Mouse (Mus musculus) limb, embryonic 14.5 days (tissue): Measurements from ENCODE around the gene Zbtb9. TPM values are rescaled to one million over a fixed set of nuclear protein-coding genes. Genes with fewer than 3 reads are reported as not detected.
A peak's percentile ranks its signal among the peaks of the same experiment; 100 is the strongest.

Experiments
- ATAC-seq: fragments of 200-750 bp; cut with Nextera tagmentation; 2 replicates; pipeline ENCODE4 v1.8.0; 2017; ENCODE audit warnings: low read depth, moderate number of reproducible peaks, moderate TSS enrichment; ENCODE audit not compliant: low FRiP score
- DNase-seq: peaks from one replicate; pipeline ENCODE4 v3.0.0-alpha.2; 2015; ENCODE audit warnings: low spot score
- H3K27ac ChIP-seq: fragments of 300-500 bp; sonication (generic); replicated peaks from 2 replicates; pipeline ENCODE4 v1.5.1; 2014; ENCODE audit warnings: low read depth, mild to moderate bottlenecking, low read length, moderate library complexity, mixed read lengths
- H3K27me3 ChIP-seq: fragments of 300-500 bp; sonication (generic); 2 replicates; pipeline ENCODE4 v1.6.1; 2014; ENCODE audit warnings: low read length, mixed read lengths; ENCODE audit not compliant: control insufficient read depth, insufficient read depth
- H3K36me3 ChIP-seq: fragments of 300-500 bp; sonication (generic); 2 replicates; pipeline ENCODE4 v1.6.1; 2014; ENCODE audit warnings: mild to moderate bottlenecking, low read length, moderate library complexity, mixed read lengths; ENCODE audit not compliant: control insufficient read depth, insufficient read depth
- H3K4me1 ChIP-seq: fragments of 300-500 bp; sonication (generic); 2 replicates; pipeline ENCODE4 v1.6.1; 2014; ENCODE audit warnings: antibody characterized with exemption, low read length, mixed read lengths; ENCODE audit not compliant: control insufficient read depth, insufficient read depth
- H3K4me2 ChIP-seq: fragments of 300-500 bp; sonication (generic); replicated peaks from 2 replicates; pipeline ENCODE4 v1.6.1; 2014; ENCODE audit warnings: low read depth, mild to moderate bottlenecking, low read length, moderate library complexity; ENCODE audit not compliant: severe bottlenecking
- H3K4me3 ChIP-seq: fragments of 300-500 bp; sonication (generic); replicated peaks from 2 replicates; pipeline ENCODE4 v1.5.1; 2014; ENCODE audit warnings: low read length
- H3K9ac ChIP-seq: fragments of 300-500 bp; sonication (generic); 2 replicates; pipeline ENCODE4 v1.6.1; 2014; ENCODE audit warnings: mild to moderate bottlenecking, low read depth, low read length, moderate library complexity; ENCODE audit not compliant: severe bottlenecking
- H3K9me3 ChIP-seq: fragments of 300-500 bp; sonication (generic); 2 replicates; pipeline ENCODE4 v1.6.1; 2016; ENCODE audit warnings: low read length; ENCODE audit not compliant: control insufficient read depth
- POLR2A ChIP-seq: fragments of 200-500 bp; IDR thresholded peaks from 2 replicates; pipeline ENCODE4 v1.8.0; 2012; ENCODE audit warnings: inconsistent platforms, mild to moderate bottlenecking, moderate library complexity, borderline replicate concordance; ENCODE audit not compliant: insufficient read depth, insufficient read length; ENCODE audit errors: extremely low read depth
- WGBS: fragments of 180-500 bp; shearing (Covaris S2); extraction: QIAGEN DNeasy Blood & Tissue Kit; methylation state at CpG from one replicate; pipeline ENCODE4 v1.1.7; 2014; 5-methylcytosine and 5-hydroxymethylcytosine counted together
- polyA plus RNA-seq, 2 experiments: library from polyadenylated mRNA; depleted of rRNA in 1 of 2; stranded (reverse) in 1 of 2; unstranded in 1 of 2; fragments of >200 nt; fragmentation: Nextera tagmentation in 1 of 2; extraction: Ambion mirVana in 1 of 2; gene quantifications; 2 replicates each; pipeline versions ENCODE4 v1.2.1 to v1.2.3; 2012 to 2014

Zbtb9 gene
- polyA plus RNA-seq, 2 experiments, result 10.0 to 14.8 TPM

DNA sequence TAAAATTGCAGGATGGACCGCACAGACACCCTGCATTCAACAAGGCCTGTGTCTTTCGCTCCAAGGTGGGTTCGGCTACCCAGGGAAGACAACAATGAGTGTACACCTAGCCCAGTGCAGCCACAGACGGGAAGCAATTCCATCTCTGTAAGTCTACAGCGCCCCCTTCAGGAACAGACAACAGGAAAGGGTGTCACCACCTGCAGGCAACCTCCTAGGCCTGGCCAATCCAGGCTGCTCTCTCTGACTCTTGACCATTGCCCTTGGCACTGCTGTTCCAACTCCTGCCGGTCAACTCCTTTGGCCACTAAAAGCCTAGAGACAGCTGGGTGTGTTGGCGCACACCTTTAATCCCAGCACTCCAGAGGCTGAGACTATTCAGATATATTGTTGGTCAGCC lies 28.2 kb downstream of the Zbtb9 start:
- 0 out of 2 replicates have a peak, but pooled peaks cover 4% of the 10 kb centered on the region for H3K9me3 ChIP-seq
- H3K36me3 ChIP-seq, result no peaks in the 10 kb centered on the region
- no peaks in the 10 kb centered on the region; the same call in 1 of the 2 replicates for H3K27me3 ChIP-seq
- no peak for ATAC-seq
- no peak overlapping the region for H3K4me2 ChIP-seq
- H3K4me3 ChIP-seq, result no peak overlapping the region
- DNase-seq, result no peak
- H3K4me1 ChIP-seq, result no peaks in the 10 kb centered on the region
- H3K27ac ChIP-seq, result no peak overlapping the region
- no peak overlapping the region for H3K9ac ChIP-seq
- TF ChIP-seq POLR2A, result no peak
- WGBS, result 82% methylated on average over 7 of the region's 7 CpGs

DNA sequence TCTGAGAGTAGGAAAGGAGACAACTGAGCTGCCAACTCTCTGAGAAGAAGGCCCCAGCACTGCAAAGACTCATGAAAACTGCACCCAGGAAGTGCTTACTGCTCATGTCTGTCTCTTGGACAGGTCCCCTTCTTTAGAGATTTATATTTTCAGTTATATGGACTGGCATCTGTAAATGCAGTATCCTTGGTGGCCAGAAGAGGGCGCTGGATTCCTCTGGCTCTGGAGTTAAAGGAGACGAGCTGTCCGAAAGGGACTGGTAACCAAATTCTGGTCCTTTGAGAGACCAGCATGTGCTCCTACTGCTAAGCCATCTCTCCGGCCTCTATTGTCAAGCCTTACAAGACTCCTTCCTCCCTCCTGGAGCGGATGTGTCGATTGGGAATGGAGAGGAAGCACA lies 28.9 kb downstream of the Zbtb9 start:
- Histone ChIP-seq H3K4me1 (no peaks in the 10 kb centered on the region), H3K4me2 (no peak overlapping the region), H3K9ac (no peak overlapping the region), H3K27me3 (no peaks in the 10 kb centered on the region; the same call in 1 of the 2 replicates), H3K36me3 (no peaks in the 10 kb centered on the region), H3K9me3 (0 out of 2 replicates have a peak, but pooled peaks cover 4% of the 10 kb centered on the region), H3K27ac (no peak overlapping the region), H3K4me3 (no peak overlapping the region)
- TF ChIP-seq POLR2A, result no peak
- DNase-seq (no peak), ATAC-seq (no peak)
- WGBS, result 45% methylated on average over 6 of the region's 6 CpGs

DNA sequence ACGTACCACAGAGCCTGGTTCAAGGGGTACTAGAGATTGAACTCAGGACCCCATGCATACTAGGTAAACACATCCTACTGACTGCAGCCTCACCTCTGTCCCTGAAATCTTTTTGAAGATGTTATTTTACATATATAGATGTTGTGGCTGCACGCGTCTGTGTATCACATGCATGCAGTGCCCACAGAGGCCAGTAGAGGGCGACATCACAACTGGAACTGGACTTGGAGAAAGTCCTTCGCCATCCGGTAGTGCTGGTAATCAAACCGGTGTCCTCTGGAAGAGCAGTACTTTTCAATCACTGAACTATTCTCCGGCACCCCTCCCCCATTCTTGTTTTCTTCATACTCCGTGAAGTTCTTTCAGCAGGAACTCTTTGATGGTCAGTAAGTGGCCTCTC lies 31.5 kb downstream of the Zbtb9 start:
- no peaks in the 10 kb centered on the region for H3K36me3 ChIP-seq
- ATAC-seq, result no peak
- peak; percentile 32 for DNase-seq
- no peaks in the 10 kb centered on the region; the same call in 1 of the 2 replicates for H3K27me3 ChIP-seq
- no peak for TF ChIP-seq POLR2A
- WGBS, result 39% methylated on average over 9 of the region's 9 CpGs
- H3K9ac ChIP-seq, result no peak overlapping the region
- no peak overlapping the region for H3K4me2 ChIP-seq
- no peaks in the 10 kb centered on the region for H3K4me1 ChIP-seq
- no peak overlapping the region for H3K27ac ChIP-seq
- 0 out of 2 replicates have a peak, but pooled peaks cover 4% of the 10 kb centered on the region for H3K9me3 ChIP-seq
- H3K4me3 ChIP-seq, result no peak overlapping the region

DNA sequence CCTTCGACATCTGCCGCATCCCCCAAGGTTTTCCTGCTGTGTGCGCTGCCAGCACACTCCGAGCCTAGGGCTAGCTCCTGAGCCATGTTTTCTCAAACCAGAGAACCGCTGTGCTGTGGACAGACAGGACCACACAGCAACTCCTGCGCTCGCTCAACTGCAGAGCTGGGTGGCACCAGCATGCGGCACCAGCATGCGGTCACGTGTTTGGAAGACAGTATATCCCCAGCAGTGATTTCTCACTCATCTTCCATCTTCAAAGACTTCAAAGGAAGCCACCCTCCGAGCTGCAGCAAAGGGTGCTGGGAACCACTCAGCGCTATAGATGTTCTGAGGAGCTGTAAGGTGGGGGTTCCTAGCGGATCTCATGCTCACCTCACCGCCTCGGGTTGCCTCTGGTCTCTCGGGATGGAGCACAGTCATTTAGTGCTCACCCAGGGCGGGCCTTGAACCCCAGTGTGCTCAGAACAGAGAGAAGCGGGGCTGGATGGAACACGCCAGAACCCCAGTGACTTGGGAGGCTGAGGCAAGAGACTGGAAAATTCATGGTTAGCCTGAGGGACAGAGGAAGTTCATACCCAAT lies 32.0 kb downstream of the Zbtb9 start:
- WGBS, result 29% methylated on average over 19 of the region's 19 CpGs
- H3K36me3 ChIP-seq, result no peaks in the 10 kb centered on the region
- no peak overlapping the region for H3K27ac ChIP-seq
- no peak overlapping the region for H3K9ac ChIP-seq
- no peak overlapping the region for H3K4me3 ChIP-seq
- 0 out of 2 replicates have a peak, but pooled peaks cover 4% of the 10 kb centered on the region for H3K9me3 ChIP-seq
- H3K4me2 ChIP-seq, result no peak overlapping the region
- no peak for DNase-seq
- no peaks in the 10 kb centered on the region for H3K4me1 ChIP-seq
- no peak for ATAC-seq
- H3K27me3 ChIP-seq, result no peaks in the 10 kb centered on the region; the same call in 1 of the 2 replicates
- no peak for TF ChIP-seq POLR2A

DNA sequence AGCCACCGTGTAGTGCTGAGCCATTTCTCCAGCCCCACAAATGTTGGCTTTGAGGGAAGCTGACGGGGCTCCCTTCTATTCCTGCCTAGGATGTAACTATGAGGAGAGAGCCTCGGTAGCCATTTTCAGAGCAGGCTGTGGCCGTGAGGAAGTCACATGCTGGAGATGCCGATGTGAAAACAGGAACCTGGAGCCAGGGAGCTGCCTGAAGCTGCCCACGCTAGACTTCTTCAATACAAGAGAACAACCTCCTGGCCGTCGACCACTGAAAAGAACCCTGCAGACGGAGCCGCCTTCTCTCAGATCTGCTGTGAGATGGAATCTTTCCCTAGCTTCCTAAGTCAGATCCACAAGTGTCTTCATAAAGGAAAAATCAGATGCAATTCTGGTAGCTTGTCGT lies 32.7 kb downstream of the Zbtb9 start:
- DNase-seq, result no peak
- Histone ChIP-seq H3K4me1 (no peaks in the 10 kb centered on the region), H3K9ac (no peak overlapping the region), H3K4me2 (no peak overlapping the region), H3K36me3 (no peaks in the 10 kb centered on the region), H3K27ac (no peak overlapping the region), H3K9me3 (0 out of 2 replicates have a peak, but pooled peaks cover 4% of the 10 kb centered on the region), H3K4me3 (no peak overlapping the region), H3K27me3 (no peaks in the 10 kb centered on the region; the same call in 1 of the 2 replicates)
- 58% methylated on average over 11 of the region's 11 CpGs for WGBS
- no peak for TF ChIP-seq POLR2A
- ATAC-seq, result no peak
